Mouse (Mus musculus): ENCODE data around the gene Smim14.

GRCm38 (mm10) chr5:65513506-65513905, 23.5 kb downstream of the Smim14 start:
- no peak for TF ChIP-seq POLR2A (IDR thresholded peaks at IDR 0.05; ENCODE audit: insufficient read depth, low read depth, low read length)
- no peak for TF ChIP-seq CTCF (IDR thresholded peaks at IDR 0.05; ENCODE audit: insufficient read depth, low read depth, low read length)

Data from olfactory bulb, adult 2 months (tissue).